Mouse (Mus musculus) layer of hippocampus, postnatal 14 days (tissue): Measurements from ENCODE around the gene Ccnl2. TPM values are rescaled to one million over a fixed set of nuclear protein-coding genes. Genes with fewer than 3 reads are reported as not detected.
"Not testable (repeated sequence)": the region's sequence is repeated elsewhere in the genome, so short reads cannot be mapped to it uniquely, and the experiment has no call there.

Experiments
- DNase-seq, 2 experiments: peaks; one replicate each; pipeline ENCODE4 v3.0.0; 2021 to 2022; ENCODE audit warnings: low spot score in 2 of 2, mixed read lengths in 1 of 2
- total RNA-seq, 2 experiments: library from RNA; stranded (reverse); gene quantifications; 2 replicates each; pipeline ENCODE4 v1.2.3; 2021

Gene Ccnl2
- total RNA-seq, 2 experiments from 2014 or later = 77.7 to 89.3 TPM

GRCm38 (mm10) chr4:155788833-155789232 lies 23.5 kb upstream of the Ccnl2 start:
- DNase-seq = not testable (repeated sequence)

- DNase-seq = no peak
Observed at GRCm38 (mm10) chr4:155790021-155790489, 22.2 kb upstream of the Ccnl2 start, which contains the start of gene Ankrd65. TSS of gene Ankrd65 (plus strand) at chr4:155790439.

GRCm38 (mm10) chr4:155790650-155791161 lies 21.6 kb upstream of the Ccnl2 start:
- DNase-seq = no peak

GRCm38 (mm10) chr4:155791240-155791933 lies 20.9 kb upstream of the Ccnl2 start:
- DNase-seq = no peak

GRCm38 (mm10) chr4:155793730-155794129 lies 18.6 kb upstream of the Ccnl2 start:
- DNase-seq = no peak

- DNase-seq = no peak
Observed at GRCm38 (mm10) chr4:155802075-155802474, 10.2 kb upstream of the Ccnl2 start.

- no peak for DNase-seq
Observed at GRCm38 (mm10) chr4:155802741-155803339, 9.4 kb upstream of the Ccnl2 start, which contains the start of gene Mrpl20. TSS of gene Mrpl20 (plus strand) at chr4:155802878.

GRCm38 (mm10) chr4:155803340-155804041 lies 8.8 kb upstream of the Ccnl2 start:
- DNase-seq = peak; percentile 96 to 98

GRCm38 (mm10) chr4:155807841-155808240 lies 4.4 kb upstream of the Ccnl2 start:
- DNase-seq = no peak

GRCm38 (mm10) chr4:155812665-155813181 lies 434 bp downstream of the Ccnl2 start:
- DNase-seq = peak in 1 of 2 experiments; percentile 26

- no peak for DNase-seq
Observed at GRCm38 (mm10) chr4:155817533-155817932, 5.2 kb downstream of the Ccnl2 start.

- no peak for DNase-seq
Observed at GRCm38 (mm10) chr4:155821025-155821424, 8.7 kb downstream of the Ccnl2 start.

- no peak for DNase-seq
Observed at GRCm38 (mm10) chr4:155823443-155823842, 11.2 kb downstream of the Ccnl2 start.

- DNase-seq = no peak
Observed at GRCm38 (mm10) chr4:155829866-155830265, 17.6 kb downstream of the Ccnl2 start.

- no peak for DNase-seq
Observed at GRCm38 (mm10) chr4:155830596-155830995, 18.3 kb downstream of the Ccnl2 start.

- DNase-seq = peak; percentile 96 to 97
Observed at GRCm38 (mm10) chr4:155831205-155831766, 19.0 kb downstream of the Ccnl2 start, which contains the start of gene Aurkaip1. TSS of gene Aurkaip1 (plus strand) at chr4:155831272.

GRCm38 (mm10) chr4:155831831-155832230 lies 19.5 kb downstream of the Ccnl2 start:
- DNase-seq = no peak

- no peak for DNase-seq
Observed at GRCm38 (mm10) chr4:155832321-155832720, 20.0 kb downstream of the Ccnl2 start.

- no peak for DNase-seq
Observed at GRCm38 (mm10) chr4:155833234-155833633, 20.9 kb downstream of the Ccnl2 start.

GRCm38 (mm10) chr4:155833836-155834235 lies 21.5 kb downstream of the Ccnl2 start:
- DNase-seq = peak; percentile 80 to 83
